Mouse (Mus musculus) mesoderm, embryonic 11.5 days (tissue): ENCODE measurements around the gene Nup62cl.
A peak's percentile ranks its signal among the peaks of the same experiment; 100 is the strongest.

Experiments used
- DNase-seq: peaks from one replicate; pipeline ENCODE4 v3.0.0-alpha.2; 2012; ENCODE audit warnings: low read depth, low spot score

Gene Nup62cl

DNA sequence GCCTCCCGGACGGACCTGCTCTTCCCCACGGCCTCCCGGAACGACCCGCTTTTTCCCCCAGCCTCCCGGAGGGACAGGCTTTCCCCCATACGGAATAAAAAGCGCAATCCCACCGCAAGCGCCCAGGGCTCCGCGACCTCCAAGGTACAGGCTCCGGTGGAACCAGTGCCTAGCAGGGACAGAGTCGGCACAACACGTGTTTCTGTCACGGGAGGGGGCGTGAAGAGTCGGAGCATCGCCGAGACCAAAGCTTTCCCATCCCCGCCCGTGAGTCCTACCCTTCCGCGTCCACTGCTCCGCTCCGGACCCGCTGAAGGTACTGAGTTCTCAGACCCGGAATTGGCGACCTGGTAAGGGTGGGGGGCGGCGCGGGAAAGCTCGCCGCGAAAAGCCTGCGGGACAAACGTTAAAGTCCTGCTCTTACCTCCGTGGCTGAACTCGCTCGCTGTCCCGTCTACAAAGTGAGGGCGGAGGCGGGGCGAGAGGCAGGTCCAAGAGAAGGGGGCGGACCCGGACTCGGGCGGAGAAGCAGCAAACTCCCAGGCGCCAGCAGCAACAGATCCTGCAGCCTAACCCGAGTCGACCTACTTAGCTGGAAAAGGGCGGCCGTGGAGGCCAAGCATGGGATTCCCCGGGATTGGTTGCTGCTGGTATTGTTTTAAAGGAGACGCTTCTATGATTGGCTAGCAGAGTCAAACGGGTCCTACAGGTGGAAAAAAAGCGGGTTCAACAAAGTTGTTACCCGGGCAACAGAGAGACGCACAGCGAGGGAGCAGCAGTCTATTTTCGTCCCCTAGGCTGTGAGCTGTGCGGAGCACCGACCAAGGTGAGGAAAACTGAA lies at the start of gene Nup62cl, which contains the start of gene Pih1h3b:
Gene Nup62cl, minus strand, starts transcription at position 578 of the 841 bp plus-strand sequence.
Gene Pih1h3b, plus strand, starts transcription at position 745 of the 841 bp plus-strand sequence.
- DNase-seq = peak; percentile 55

- DNase-seq = no peak
These were observed 31.6 kb upstream of the Nup62cl start for GRCm38 (mm10) chrX:140094066-140094465.

- no peak for DNase-seq
These were observed 20.0 kb upstream of the Nup62cl start for GRCm38 (mm10) chrX:140082535-140082934.

- no peak for DNase-seq
These were observed 1.3 kb downstream of the Nup62cl start for GRCm38 (mm10) chrX:140060886-140061874.

DNA sequence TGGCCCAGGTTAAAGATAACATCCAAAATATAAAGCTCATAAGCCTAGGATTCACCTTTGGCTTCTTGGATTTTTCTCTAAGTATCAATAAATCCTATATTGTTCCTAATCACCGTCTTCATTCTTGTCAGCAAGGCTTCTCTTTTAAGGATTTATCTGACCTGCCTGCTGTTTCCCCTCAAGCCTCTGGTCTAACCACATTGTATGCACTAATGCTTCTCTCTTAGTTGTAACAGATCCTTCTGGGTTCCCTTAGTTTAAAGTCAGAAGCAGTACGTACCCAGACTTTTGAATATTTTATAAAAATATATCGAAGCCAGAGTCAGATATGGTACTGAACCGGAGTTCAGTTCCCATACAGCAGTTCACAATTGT lies 63.8 kb downstream of the Nup62cl start:
- DNase-seq = no peak

- peak; percentile 59 for DNase-seq
These were observed 64.5 kb downstream of the Nup62cl start, which contains the start of gene Rbm41 for GRCm38 (mm10) chrX:139997740-139998690. Gene Rbm41 (minus strand): TSS chrX:139998595.

GRCm38 (mm10) chrX:139982115-139982514 lies 80.4 kb downstream of the Nup62cl start:
- no peak for DNase-seq
